Mouse (Mus musculus): ENCODE results near the gene Cd83. TPM values are rescaled to one million over a fixed set of nuclear protein-coding genes. Genes with fewer than 3 reads are reported as not detected.

The Cd83 gene
- polyA plus RNA-seq, 1 experiment, result not detected

GRCm38 (mm10) chr13:43754455-43755128, 30.0 kb upstream of the Cd83 start:
- 95% methylated on average over 3 of the region's 3 CpGs for WGBS
- no peak overlapping the region for H3K4me3 ChIP-seq (ENCODE audit: insufficient read depth, low read depth, low read length)
- TF ChIP-seq POLR2A (IDR thresholded peaks at IDR 0.05; ENCODE audit: insufficient read depth, low read depth, low read length) (no peak), CTCF (IDR thresholded peaks at IDR 0.05; ENCODE audit: insufficient read depth, low read depth, low read length) (no peak)
- no peak overlapping the region for H3K27ac ChIP-seq (ENCODE audit: insufficient read depth, low read depth, low read length)
- H3K4me1 ChIP-seq (ENCODE audit: control insufficient read depth, insufficient read depth, low read length), result no peaks in the 10 kb centered on the region

GRCm38 (mm10) chr13:43755573-43755972, 29.0 kb upstream of the Cd83 start:
- WGBS, result 86% methylated on average over 7 of the region's 7 CpGs
- Histone ChIP-seq H3K4me1 (ENCODE audit: control insufficient read depth, insufficient read depth, low read length) (no peaks in the 10 kb centered on the region), H3K4me3 (ENCODE audit: insufficient read depth, low read depth, low read length) (no peak overlapping the region), H3K27ac (ENCODE audit: insufficient read depth, low read depth, low read length) (no peak overlapping the region)
- TF ChIP-seq CTCF (IDR thresholded peaks at IDR 0.05; ENCODE audit: insufficient read depth, low read depth, low read length), result no peak
- no peak for TF ChIP-seq POLR2A (IDR thresholded peaks at IDR 0.05; ENCODE audit: insufficient read depth, low read depth, low read length)

GRCm38 (mm10) chr13:43761156-43761855, 23.3 kb upstream of the Cd83 start:
- no peaks in the 10 kb centered on the region for H3K4me1 ChIP-seq (ENCODE audit: control insufficient read depth, insufficient read depth, low read length)
- WGBS, result 91% methylated on average over 12 of the region's 12 CpGs

DNA sequence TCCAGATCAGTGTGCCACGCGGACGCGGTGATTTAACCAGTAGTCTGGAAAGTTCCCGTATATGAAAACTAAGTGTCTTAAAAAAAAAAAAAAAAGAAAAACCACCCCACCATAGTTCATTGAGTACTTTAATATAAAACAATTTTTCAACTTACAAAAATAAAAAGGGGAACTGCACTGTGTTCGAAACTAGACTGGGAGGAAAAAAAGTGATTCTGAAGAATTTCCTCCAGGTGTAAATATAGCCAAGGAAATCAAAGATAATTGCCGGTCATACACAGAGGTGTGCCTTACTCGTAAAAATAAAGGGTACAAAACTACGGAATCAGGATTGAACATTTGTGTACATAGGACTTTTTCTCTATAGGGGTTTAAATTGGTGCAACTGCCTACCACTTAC, 21.7 kb upstream of the Cd83 start:
- H3K4me3 ChIP-seq (ENCODE audit: insufficient read depth, low read depth, low read length), result no peak overlapping the region
- no peak for TF ChIP-seq CTCF (IDR thresholded peaks at IDR 0.05; ENCODE audit: insufficient read depth, low read depth, low read length)
- TF ChIP-seq POLR2A (IDR thresholded peaks at IDR 0.05; ENCODE audit: insufficient read depth, low read depth, low read length), result no peak
- WGBS, result 92% methylated on average over 9 of the region's 9 CpGs

More at GRCm38 (mm10) chr13:43761156-43761855, 23.3 kb upstream of the Cd83 start:
- H3K27ac ChIP-seq (ENCODE audit: insufficient read depth, low read depth, low read length), result no peak overlapping the region
- H3K4me3 ChIP-seq (ENCODE audit: insufficient read depth, low read depth, low read length), result no peak overlapping the region
- TF ChIP-seq CTCF (IDR thresholded peaks at IDR 0.05; ENCODE audit: insufficient read depth, low read depth, low read length) (no peak), POLR2A (IDR thresholded peaks at IDR 0.05; ENCODE audit: insufficient read depth, low read depth, low read length) (no peak)

DNA sequence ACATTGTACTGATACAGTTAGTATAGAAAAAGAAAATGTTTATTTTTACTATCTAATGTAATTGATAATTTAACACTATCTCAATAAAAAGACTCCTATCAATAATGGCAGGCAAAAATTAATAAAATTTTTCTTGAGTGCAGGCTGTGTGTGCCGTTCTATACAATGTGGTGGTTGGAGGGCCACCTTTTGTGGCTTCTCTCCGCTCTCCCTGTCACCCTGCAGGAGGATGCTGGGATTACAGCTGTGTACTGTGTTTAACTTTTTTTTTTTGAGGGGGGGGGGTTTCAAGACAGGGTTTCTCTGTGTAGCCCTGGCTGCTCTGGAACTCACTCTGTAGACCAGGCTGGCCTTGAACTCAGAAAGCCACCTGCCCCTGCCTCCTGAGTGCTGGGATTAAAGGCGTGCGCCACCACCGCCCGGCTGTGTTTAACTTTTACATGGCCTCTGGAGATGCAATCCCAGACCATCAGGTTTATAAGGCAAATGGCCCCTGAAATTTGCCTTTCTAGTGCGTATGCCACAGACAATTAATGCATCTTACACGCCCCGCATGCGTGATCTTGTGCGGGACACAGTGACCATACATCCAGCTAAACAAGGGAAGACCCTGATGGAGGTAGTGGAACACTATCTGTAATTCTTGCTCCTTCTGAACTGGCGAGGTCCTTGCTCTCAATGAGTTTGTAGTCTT, 21.1 kb upstream of the Cd83 start:
- TF ChIP-seq CTCF (IDR thresholded peaks at IDR 0.05; ENCODE audit: insufficient read depth, low read depth, low read length) (no peak), POLR2A (IDR thresholded peaks at IDR 0.05; ENCODE audit: insufficient read depth, low read depth, low read length) (no peak)
- Histone ChIP-seq H3K4me1 (ENCODE audit: control insufficient read depth, insufficient read depth, low read length) (no peaks in the 10 kb centered on the region), H3K27ac (ENCODE audit: insufficient read depth, low read depth, low read length) (no peak overlapping the region), H3K4me3 (ENCODE audit: insufficient read depth, low read depth, low read length) (no peak overlapping the region)
- WGBS, result 95% methylated on average over 12 of the region's 12 CpGs

More for the DNA sequence above, 21.7 kb upstream of the Cd83 start:
- H3K4me1 ChIP-seq (ENCODE audit: control insufficient read depth, insufficient read depth, low read length), result no peaks in the 10 kb centered on the region
- no peak overlapping the region for H3K27ac ChIP-seq (ENCODE audit: insufficient read depth, low read depth, low read length)

DNA sequence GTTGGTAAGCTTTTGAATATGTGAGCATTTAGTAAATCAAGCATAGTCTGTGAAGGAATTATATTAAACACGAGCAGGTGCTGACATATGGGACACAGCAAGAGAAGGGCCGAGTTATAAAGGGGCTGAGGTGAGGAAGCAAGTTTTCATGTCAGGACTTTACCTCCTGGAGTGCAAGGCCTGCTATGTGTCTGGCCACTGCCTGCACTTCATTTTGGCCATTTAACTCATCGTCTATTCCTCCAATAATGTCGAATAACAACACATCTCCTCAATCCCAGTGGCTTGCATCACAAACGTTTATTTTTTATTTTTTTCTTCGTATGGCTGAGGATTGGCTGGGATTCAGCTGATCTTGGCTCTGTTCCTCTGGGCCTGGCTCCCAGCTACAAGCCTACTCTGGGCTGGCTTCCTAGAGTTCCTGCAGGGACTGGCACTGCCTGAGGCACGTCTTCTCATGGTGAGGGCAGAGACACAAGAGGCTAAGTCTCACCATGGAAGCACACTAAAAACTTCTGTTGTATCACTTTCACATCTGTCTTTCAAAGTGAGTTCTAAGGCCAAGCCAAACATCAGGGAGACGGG, 20.5 kb upstream of the Cd83 start:
- TF ChIP-seq CTCF (IDR thresholded peaks at IDR 0.05; ENCODE audit: insufficient read depth, low read depth, low read length) (no peak), POLR2A (IDR thresholded peaks at IDR 0.05; ENCODE audit: insufficient read depth, low read depth, low read length) (no peak)
- 44% methylated on average over 8 of the region's 8 CpGs for WGBS
- Histone ChIP-seq H3K4me1 (ENCODE audit: control insufficient read depth, insufficient read depth, low read length) (no peaks in the 10 kb centered on the region), H3K27ac (ENCODE audit: insufficient read depth, low read depth, low read length) (no peak overlapping the region), H3K4me3 (ENCODE audit: insufficient read depth, low read depth, low read length) (no peak overlapping the region)

DNA sequence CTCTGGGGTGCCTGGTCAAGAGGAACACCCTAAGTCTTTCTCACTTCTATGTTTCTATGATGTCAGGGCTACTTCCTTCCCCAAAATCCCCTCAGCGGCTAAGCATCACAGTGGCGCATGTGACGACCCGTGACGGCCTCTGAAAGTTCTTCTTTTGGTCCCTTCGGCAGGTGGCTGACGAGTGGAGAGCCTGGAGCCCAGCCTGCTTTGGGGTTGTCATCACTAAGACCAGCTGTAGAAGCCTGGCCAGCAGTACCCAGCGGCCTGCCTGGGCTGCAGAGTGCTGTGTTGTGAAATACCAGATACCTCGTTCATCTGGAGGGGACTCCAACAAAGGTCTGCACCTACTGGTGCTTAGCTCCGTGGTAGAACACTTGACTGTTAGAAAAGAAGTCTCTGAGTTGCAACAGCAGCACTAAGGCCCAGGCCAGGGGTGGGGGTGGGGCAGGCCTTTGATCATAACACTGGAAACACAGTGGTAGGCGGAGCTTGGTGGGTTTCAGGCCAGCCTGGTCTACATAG, 19.2 kb upstream of the Cd83 start:
- no peak overlapping the region for H3K27ac ChIP-seq (ENCODE audit: insufficient read depth, low read depth, low read length)
- WGBS, result 93% methylated on average over 11 of the region's 11 CpGs
- TF ChIP-seq POLR2A (IDR thresholded peaks at IDR 0.05; ENCODE audit: insufficient read depth, low read depth, low read length) (no peak), CTCF (IDR thresholded peaks at IDR 0.05; ENCODE audit: insufficient read depth, low read depth, low read length) (no peak)
- no peak overlapping the region for H3K4me3 ChIP-seq (ENCODE audit: insufficient read depth, low read depth, low read length)
- no peaks in the 10 kb centered on the region for H3K4me1 ChIP-seq (ENCODE audit: control insufficient read depth, insufficient read depth, low read length)

DNA sequence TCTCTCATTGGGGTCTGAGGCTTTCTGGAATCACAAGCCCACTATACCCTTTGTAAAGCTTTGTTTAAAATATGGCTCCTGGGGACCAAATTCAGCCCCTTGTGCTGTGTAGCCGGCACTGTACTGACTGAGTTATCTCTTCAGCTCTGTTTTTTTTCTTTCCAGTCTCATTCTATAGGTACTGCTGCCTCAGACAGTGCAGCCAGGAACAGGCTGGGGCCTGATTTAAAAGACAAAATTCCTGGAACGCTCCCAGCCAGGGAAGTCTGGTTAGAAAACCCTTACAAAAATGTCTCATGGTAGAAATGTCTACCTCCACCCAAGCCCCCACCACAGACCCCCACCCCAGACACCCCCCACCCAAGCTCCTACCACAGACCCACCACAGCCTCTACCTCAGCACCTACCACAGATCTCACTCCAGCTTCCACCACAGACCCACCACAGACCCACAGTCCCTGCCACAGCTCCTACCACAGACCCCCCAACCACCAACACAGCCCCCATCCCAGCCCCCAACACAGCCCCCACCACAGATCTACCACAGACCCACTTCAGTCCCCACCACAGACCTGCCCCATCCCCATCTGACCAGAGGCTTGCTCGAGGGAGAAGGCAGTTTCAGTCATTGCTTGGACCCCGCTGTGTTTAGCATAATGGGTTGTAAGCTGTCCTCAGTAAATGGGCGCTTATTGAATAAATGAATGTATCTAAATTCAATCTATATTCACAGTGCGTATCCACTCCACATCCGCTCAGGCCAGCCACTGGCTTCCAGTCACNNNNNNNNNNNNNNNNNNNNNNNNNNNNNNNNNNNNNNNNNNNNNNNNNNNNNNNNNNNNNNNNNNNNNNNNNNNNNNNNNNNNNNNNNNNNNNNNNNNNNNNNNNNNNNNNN, 17.5 kb upstream of the Cd83 start:
- WGBS, result 82% methylated on average over 7 of the region's 7 CpGs
- no peak for TF ChIP-seq POLR2A (IDR thresholded peaks at IDR 0.05; ENCODE audit: insufficient read depth, low read depth, low read length)
- no peak for TF ChIP-seq CTCF (IDR thresholded peaks at IDR 0.05; ENCODE audit: insufficient read depth, low read depth, low read length)
- Histone ChIP-seq H3K27ac (ENCODE audit: insufficient read depth, low read depth, low read length) (no peak overlapping the region), H3K4me1 (ENCODE audit: control insufficient read depth, insufficient read depth, low read length) (no peaks in the 10 kb centered on the region), H3K4me3 (ENCODE audit: insufficient read depth, low read depth, low read length) (no peak overlapping the region)
